Mouse (Mus musculus) midbrain, postnatal 0 days (tissue): ENCODE results near the gene Col23a1. TPM values are rescaled to one million over a fixed set of nuclear protein-coding genes. Genes with fewer than 3 reads are reported as not detected.
A peak's percentile ranks its signal among the peaks of the same experiment; 100 is the strongest.

Experiments
- ATAC-seq: fragments of 200-750 bp; cut with Nextera tagmentation; 2 replicates; pipeline ENCODE4 v1.8.0; 2017; ENCODE audit warnings: moderate number of reproducible peaks, mild to moderate bottlenecking, moderate TSS enrichment, moderate library complexity; ENCODE audit not compliant: low FRiP score
- DNase-seq: peaks from one replicate; pipeline ENCODE4 v3.0.0-alpha.2; 2015; ENCODE audit warnings: low spot score
- H3K27ac ChIP-seq: fragments of 300-500 bp; sonication (generic); 2 replicates; pipeline ENCODE4 v1.5.1; 2014; ENCODE audit warnings: low read depth, mild to moderate bottlenecking, low read length, mixed read lengths
- H3K27me3 ChIP-seq: fragments of 300-500 bp; sonication (generic); 2 replicates; pipeline ENCODE4 v1.6.1; 2014; ENCODE audit warnings: low read length, control low read depth, mixed read lengths; ENCODE audit not compliant: insufficient read depth
- H3K36me3 ChIP-seq: fragments of 300-500 bp; sonication (generic); 2 replicates; pipeline ENCODE4 v1.6.1; 2014; ENCODE audit warnings: low read length, control low read depth, mixed read lengths; ENCODE audit not compliant: insufficient read depth
- H3K4me1 ChIP-seq: fragments of 300-500 bp; sonication (generic); 2 replicates; pipeline ENCODE4 v1.6.1; 2014; ENCODE audit warnings: mild to moderate bottlenecking, control low read depth, antibody characterized with exemption, low read length, mixed read lengths; ENCODE audit not compliant: insufficient read depth
- H3K4me2 ChIP-seq: fragments of 300-500 bp; sonication (generic); 2 replicates; pipeline ENCODE4 v1.6.1; 2014; ENCODE audit warnings: low read depth, mild to moderate bottlenecking, low read length, mixed read lengths; ENCODE audit not compliant: poor library complexity, severe bottlenecking
- H3K4me3 ChIP-seq: fragments of 300-500 bp; sonication (generic); 2 replicates; pipeline ENCODE4 v1.5.1; 2014; ENCODE audit warnings: low read depth, mild to moderate bottlenecking, low read length, moderate library complexity
- H3K9ac ChIP-seq: fragments of 300-500 bp; sonication (generic); replicated peaks from 2 replicates; pipeline ENCODE4 v1.6.1; 2014; ENCODE audit warnings: mild to moderate bottlenecking, low read length, moderate library complexity, mixed read lengths; ENCODE audit not compliant: poor library complexity, severe bottlenecking
- H3K9me3 ChIP-seq: fragments of 300-500 bp; sonication (generic); 2 replicates; pipeline ENCODE4 v1.6.1; 2016; ENCODE audit warnings: low read length, control low read depth
- CTCF ChIP-seq: IDR thresholded peaks from 2 replicates; pipeline ENCODE4 v1.5.1; 2016; ENCODE audit warnings: antibody characterized with exemption, mild to moderate bottlenecking
- WGBS: fragments of 180-500 bp; shearing (Covaris S2); extraction: QIAGEN DNeasy Blood & Tissue Kit; methylation state at CpG from one replicate; pipeline ENCODE4 v1.1.7; 2014; 5-methylcytosine and 5-hydroxymethylcytosine counted together
- polyA plus RNA-seq: library from polyadenylated mRNA; unstranded; fragments of >200 nt; fragmentation: Nextera tagmentation; extraction: Ambion mirVana; gene quantifications from 2 replicates; pipeline ENCODE4 v1.2.1, GENCODE M21; 2015
- total RNA-seq: library from RNA; depleted of rRNA; stranded (reverse); fragments of >200 nt; gene quantifications from 2 replicates; pipeline ENCODE4 v1.2.3, GENCODE M21; 2014

The Col23a1 gene
- total and polyA plus RNA-seq, 2 experiments from 2014 or later = 4.5 to 13.5 TPM

- H3K36me3 ChIP-seq = no peaks in the 10 kb centered on the region
- 24% methylated on average over 7 of the region's 7 CpGs for WGBS
- no peaks in the 10 kb centered on the region for H3K9me3 ChIP-seq
- ATAC-seq (no peak), DNase-seq (no peak)
- H3K4me2 ChIP-seq = no peak overlapping the region
- H3K4me1 ChIP-seq = no peaks in the 10 kb centered on the region
- no peak for TF ChIP-seq CTCF
- no peaks in the 10 kb centered on the region for H3K27me3 ChIP-seq
- no peak overlapping the region for H3K9ac ChIP-seq
- no peak overlapping the region for H3K4me3 ChIP-seq
- H3K27ac ChIP-seq = no peak overlapping the region
Observed at GRCm38 (mm10) chr11:51543487-51544050, 253.8 kb downstream of the Col23a1 start.

DNA sequence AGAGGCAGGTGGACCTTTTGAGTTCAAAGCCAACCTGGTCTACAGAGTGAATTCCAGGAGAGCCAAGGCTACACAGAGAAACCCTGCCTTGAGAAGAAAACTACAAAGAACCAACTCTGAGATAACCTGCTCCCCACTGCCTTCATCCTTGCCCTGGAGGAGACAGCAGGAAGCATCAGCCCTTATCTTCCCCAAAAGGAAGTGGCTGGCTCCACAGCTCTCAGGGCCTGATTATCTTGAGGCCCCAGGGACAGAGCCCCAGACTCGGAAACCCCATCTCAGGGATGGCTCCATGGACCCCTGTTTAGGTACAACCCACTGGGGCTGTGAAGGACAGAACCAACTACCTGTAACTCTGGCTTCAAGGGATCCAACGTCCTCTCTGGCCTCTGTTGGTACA, 254.7 kb downstream of the Col23a1 start:
- H3K27me3 ChIP-seq = no peaks in the 10 kb centered on the region
- WGBS = 56% methylated on average over 2 of the region's 2 CpGs
- TF ChIP-seq CTCF = no peak
- H3K9me3 ChIP-seq = no peaks in the 10 kb centered on the region
- H3K27ac ChIP-seq = no peak overlapping the region
- no peak overlapping the region for H3K9ac ChIP-seq
- ATAC-seq (no peak), DNase-seq (no peak)
- H3K4me2 ChIP-seq = no peak overlapping the region
- no peaks in the 10 kb centered on the region for H3K36me3 ChIP-seq
- H3K4me3 ChIP-seq = no peak overlapping the region
- H3K4me1 ChIP-seq = no peaks in the 10 kb centered on the region

GRCm38 (mm10) chr11:51545811-51546210, 256.1 kb downstream of the Col23a1 start:
- Histone ChIP-seq H3K4me3 (no peak overlapping the region), H3K9me3 (no peaks in the 10 kb centered on the region), H3K36me3 (no peaks in the 10 kb centered on the region), H3K9ac (no peak overlapping the region), H3K4me1 (no peaks in the 10 kb centered on the region), H3K27ac (no peak overlapping the region), H3K27me3 (no peaks in the 10 kb centered on the region), H3K4me2 (no peak overlapping the region)
- no peak for DNase-seq
- no peak for ATAC-seq
- TF ChIP-seq CTCF = no peak
- 54% methylated on average over 4 of the region's 4 CpGs for WGBS

GRCm38 (mm10) chr11:51551253-51551652, 261.5 kb downstream of the Col23a1 start:
- Histone ChIP-seq H3K27ac (no peak overlapping the region), H3K4me3 (no peak overlapping the region), H3K36me3 (no peaks in the 10 kb centered on the region), H3K27me3 (no peaks in the 10 kb centered on the region), H3K9ac (no peak overlapping the region), H3K9me3 (no peaks in the 10 kb centered on the region), H3K4me1 (no peaks in the 10 kb centered on the region), H3K4me2 (no peak overlapping the region)
- DNase-seq (no peak), ATAC-seq (no peak)
- 66% methylated on average over 5 of the region's 5 CpGs for WGBS
- TF ChIP-seq CTCF = no peak

- TF ChIP-seq CTCF = no peak
- Histone ChIP-seq H3K36me3 (no peaks in the 10 kb centered on the region), H3K9me3 (no peaks in the 10 kb centered on the region), H3K4me2 (no peak overlapping the region), H3K4me3 (no peak overlapping the region), H3K27me3 (no peaks in the 10 kb centered on the region), H3K4me1 (no peaks in the 10 kb centered on the region), H3K9ac (no peak overlapping the region), H3K27ac (no peak overlapping the region)
- no peak for DNase-seq
- ATAC-seq = no peak
- 34% methylated on average over 3 of the region's 3 CpGs for WGBS
Observed at GRCm38 (mm10) chr11:51552091-51552490, 262.4 kb downstream of the Col23a1 start.

DNA sequence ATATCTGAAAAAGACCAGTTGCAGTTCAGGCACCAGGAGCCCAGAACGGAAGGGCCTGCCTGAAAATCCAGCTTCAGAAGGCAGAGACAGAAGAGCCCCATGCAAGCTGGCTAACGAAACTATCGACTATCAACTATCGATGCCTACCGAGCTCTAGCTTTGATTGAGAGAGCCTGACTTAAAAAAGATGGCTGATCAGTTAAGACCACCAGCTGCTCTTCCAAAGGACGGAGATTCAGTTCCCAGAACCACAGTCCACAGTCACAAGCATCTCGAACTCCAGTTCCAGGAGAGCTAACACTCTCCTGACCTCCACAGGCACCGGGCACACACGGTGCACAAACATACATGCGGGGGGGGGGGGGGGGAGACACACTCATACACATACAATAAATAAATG, 264.9 kb downstream of the Col23a1 start:
- no peak for ATAC-seq

More for the DNA sequence above, 264.9 kb downstream of the Col23a1 start:
- TF ChIP-seq CTCF = no peak
- WGBS = 68% methylated on average over 9 of the region's 10 CpGs
- no peak overlapping the region for H3K9ac ChIP-seq
- H3K4me2 ChIP-seq = no peak overlapping the region; the same call in 1 of the 2 replicates
- no peak overlapping the region for H3K27ac ChIP-seq
- DNase-seq = peak; percentile 33
- H3K4me1 ChIP-seq = no peaks in the 10 kb centered on the region
- no peaks in the 10 kb centered on the region for H3K9me3 ChIP-seq
- H3K36me3 ChIP-seq = no peaks in the 10 kb centered on the region
- no peaks in the 10 kb centered on the region for H3K27me3 ChIP-seq
- no peak overlapping the region for H3K4me3 ChIP-seq
